In the genomic region with DNA sequence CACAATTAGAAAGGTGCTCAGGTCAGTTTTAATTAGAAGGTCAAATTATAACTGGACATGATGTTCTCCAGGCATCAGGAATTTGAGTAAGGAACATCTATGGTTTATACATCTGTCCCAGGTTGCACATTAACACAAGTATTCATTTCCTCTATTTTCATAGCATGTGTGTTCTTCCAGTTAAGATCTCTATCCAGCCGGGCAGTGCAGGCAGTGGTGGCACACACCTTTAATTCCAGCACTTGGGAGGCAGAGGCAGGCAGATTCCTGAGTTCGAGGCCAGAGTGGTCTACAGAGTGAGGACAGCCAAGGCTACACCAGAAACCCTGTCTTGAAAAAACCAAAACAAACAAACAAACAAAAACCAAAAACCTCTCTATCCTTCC, we compare ENCODE assay signal across 8 mouse cellular contexts. TPM values are rescaled to one million over a fixed set of nuclear protein-coding genes. Genes with fewer than 3 reads are reported as not detected.
DNase-seq lines count a peak whose midpoint lies in the region; ATAC-seq and TF ChIP-seq lines count a peak whose summit lies in the region.

No protein-coding gene starts in this region.

- no peak for TF ChIP-seq CTCF in kidney, adult 2 months (conservative IDR thresholded peaks at IDR 0.05; ENCODE audit: insufficient read depth, insufficient read length, low read depth, low read length)

- H3K36me3 ChIP-seq in hindbrain, embryonic 14.5 days (replicated peaks; ENCODE audit: control insufficient read depth, insufficient read depth), result no peaks in the 10 kb centered on the region
- no peaks in the 10 kb centered on the region for H3K36me3 ChIP-seq in midbrain, embryonic 13.5 days
- H3K36me3 ChIP-seq in kidney, adult 2 months (ENCODE audit: control insufficient read depth, insufficient read depth, low read length), result no peaks in the 10 kb centered on the region

- DNase-seq in kidney, adult 11 months, result peak; percentile 15
- DNase-seq in kidney, postnatal 25 days, result no peak
- no peak for DNase-seq in hindbrain, embryonic 14.5 days (ENCODE audit: low spot score)
- DNase-seq in adrenal gland, postnatal 14 days, result no peak
- no peak for DNase-seq in left cerebral cortex, adult 11 months (ENCODE audit: low spot score)
- no peak for DNase-seq in kidney, adult 2 months

- H3K27ac ChIP-seq in hindbrain, embryonic 14.5 days, result peak overlapping the region; percentile 99; the same call in 1 of the 2 replicates
- H3K27ac ChIP-seq in midbrain, embryonic 13.5 days, result peak overlapping the region; percentile 100
- no peak overlapping the region for H3K27ac ChIP-seq in kidney, adult 2 months (ENCODE audit: insufficient read depth, low read depth, low read length)

- peak overlapping the region; percentile 28 for H3K4me2 ChIP-seq in hindbrain, embryonic 14.5 days (replicated peaks)
- H3K4me2 ChIP-seq in midbrain, embryonic 13.5 days (replicated peaks), result peak overlapping the region; percentile 43

- H3K4me3 ChIP-seq in hindbrain, embryonic 14.5 days (replicated peaks; ENCODE audit: low read length), result peak overlapping the region; percentile 71; the same call in 1 of the 2 replicates
- H3K4me3 ChIP-seq in midbrain, embryonic 13.5 days (replicated peaks), result peak overlapping the region; percentile 75
- no peak overlapping the region for H3K4me3 ChIP-seq in kidney, adult 2 months (ENCODE audit: insufficient read depth, low read depth, low read length)

- no peaks in the 10 kb centered on the region for H3K27me3 ChIP-seq in hindbrain, embryonic 14.5 days (ENCODE audit: control insufficient read depth, insufficient read depth, low read length)
- H3K27me3 ChIP-seq in midbrain, embryonic 13.5 days, result no peaks in the 10 kb centered on the region
- H3K27me3 ChIP-seq in kidney, adult 2 months (replicated peaks; ENCODE audit: control insufficient read depth, insufficient read depth, low read length), result no peaks in the 10 kb centered on the region

- no peak overlapping the region for H3K9ac ChIP-seq in hindbrain, embryonic 14.5 days
- H3K9ac ChIP-seq in midbrain, embryonic 13.5 days (replicated peaks), result no peak overlapping the region

- 59% methylated on average over 2 of the region's 2 CpGs for WGBS in hindbrain, embryonic 14.5 days
- WGBS in midbrain, embryonic 13.5 days, result 65% methylated on average over 2 of the region's 2 CpGs
- 46% methylated on average over 2 of the region's 2 CpGs for WGBS in kidney, adult 2 months

- peak; percentile 38 for ATAC-seq in common myeloid progenitor, adult 5-6 weeks (replicated peaks; ENCODE audit: low read depth, poor library complexity, severe bottlenecking)
- no peak; the same call in 1 of the 2 replicates for ATAC-seq in hindbrain, embryonic 14.5 days (ENCODE audit: low FRiP score)
- ATAC-seq in midbrain, embryonic 13.5 days, result no peak; the same call in 1 of the 2 replicates

- H3K9me3 ChIP-seq in hindbrain, embryonic 14.5 days (ENCODE audit: control insufficient read depth, low read length), result no peaks in the 10 kb centered on the region
- no peaks in the 10 kb centered on the region for H3K9me3 ChIP-seq in midbrain, embryonic 13.5 days

- peaks cover 21% of the 10 kb centered on the region for H3K4me1 ChIP-seq in hindbrain, embryonic 14.5 days (replicated peaks; ENCODE audit: control insufficient read depth, insufficient read depth, low read length)
- peaks cover 30% of the 10 kb centered on the region for H3K4me1 ChIP-seq in midbrain, embryonic 13.5 days (replicated peaks)
- H3K4me1 ChIP-seq in kidney, adult 2 months (ENCODE audit: control insufficient read depth, insufficient read depth, low read length), result no peaks in the 10 kb centered on the region

- TF ChIP-seq POLR2A in kidney, adult 2 months (IDR thresholded peaks at IDR 0.05; ENCODE audit: low read depth, low read length), result no peak

RNA-seq across cellular contexts. Expression of a gene that starts 0.5 kb away (rescaled TPM):
- not detected in 2 replicates for total RNA-seq in common myeloid progenitor, adult 5-6 weeks (2017)
- 1.0 and 1.7 TPM in 2 replicates for polyA plus RNA-seq in hindbrain, embryonic 14.5 days (2014; fragmentation: Nextera tagmentation; extraction: Ambion mirVana)
- polyA plus RNA-seq in midbrain, embryonic 13.5 days (2015; fragmentation: Nextera tagmentation; extraction: Ambion mirVana), result 0.24 and 1.1 TPM in 2 replicates
- 0.63 and 4.2 TPM in 2 replicates for total RNA-seq in adrenal gland, postnatal 14 days (2021)
- polyA plus RNA-seq in kidney, adult 2 months (2012; rRNA removed), result 0.23 TPM in 1 of 2 replicates, not detected in the other

RNA-seq across cellular contexts. Expression of a gene that starts 15.8 kb away (rescaled TPM):
- 12.9 and 19.5 TPM in 2 replicates for total RNA-seq in common myeloid progenitor, adult 5-6 weeks (2017)
- 47.8 and 48.3 TPM in 2 replicates for polyA plus RNA-seq in hindbrain, embryonic 14.5 days (2014; fragmentation: Nextera tagmentation; extraction: Ambion mirVana)
- 46.6 and 49.0 TPM in 2 replicates for polyA plus RNA-seq in midbrain, embryonic 13.5 days (2015; fragmentation: Nextera tagmentation; extraction: Ambion mirVana)
- total RNA-seq in adrenal gland, postnatal 14 days (2021), result 34.8 and 36.3 TPM in 2 replicates
- polyA plus RNA-seq in kidney, adult 2 months (2012; rRNA removed), result 59.9 and 81.3 TPM in 2 replicates

RNA-seq across cellular contexts. Expression of a gene that starts 15.8 kb away (rescaled TPM):
- total RNA-seq in common myeloid progenitor, adult 5-6 weeks (2017), result 23.3 and 32.0 TPM in 2 replicates
- polyA plus RNA-seq in hindbrain, embryonic 14.5 days (2014; fragmentation: Nextera tagmentation; extraction: Ambion mirVana), result 40.3 and 40.5 TPM in 2 replicates
- 49.1 and 51.7 TPM in 2 replicates for polyA plus RNA-seq in midbrain, embryonic 13.5 days (2015; fragmentation: Nextera tagmentation; extraction: Ambion mirVana)
- total RNA-seq in adrenal gland, postnatal 14 days (2021), result 21.6 and 26.2 TPM in 2 replicates
- polyA plus RNA-seq in kidney, adult 2 months (2012; rRNA removed), result 8.5 and 11.3 TPM in 2 replicates

RNA-seq across cellular contexts. Expression of a gene that starts 25.4 kb away (rescaled TPM):
- total RNA-seq in common myeloid progenitor, adult 5-6 weeks (2017), result 1.9 and 4.8 TPM in 2 replicates
- polyA plus RNA-seq in hindbrain, embryonic 14.5 days (2014; fragmentation: Nextera tagmentation; extraction: Ambion mirVana), result 7.4 and 8.4 TPM in 2 replicates
- 9.2 and 10.2 TPM in 2 replicates for polyA plus RNA-seq in midbrain, embryonic 13.5 days (2015; fragmentation: Nextera tagmentation; extraction: Ambion mirVana)
- total RNA-seq in adrenal gland, postnatal 14 days (2021), result 2.8 and 3.9 TPM in 2 replicates
- polyA plus RNA-seq in kidney, adult 2 months (2012; rRNA removed), result 1.9 and 2.5 TPM in 2 replicates

RNA-seq across cellular contexts. Expression of a gene that starts 33.3 kb away (rescaled TPM):
- 26.0 and 27.0 TPM in 2 replicates for total RNA-seq in common myeloid progenitor, adult 5-6 weeks (2017)
- 22.1 and 27.7 TPM in 2 replicates for polyA plus RNA-seq in hindbrain, embryonic 14.5 days (2014; fragmentation: Nextera tagmentation; extraction: Ambion mirVana)
- 31.8 and 37.0 TPM in 2 replicates for polyA plus RNA-seq in midbrain, embryonic 13.5 days (2015; fragmentation: Nextera tagmentation; extraction: Ambion mirVana)
- total RNA-seq in adrenal gland, postnatal 14 days (2021), result 9.1 and 19.4 TPM in 2 replicates
- polyA plus RNA-seq in kidney, adult 2 months (2012; rRNA removed), result 15.8 and 15.9 TPM in 2 replicates
